Mouse (Mus musculus) liver, embryonic 12.5 days (tissue): ENCODE measurements around the gene Ugcg. TPM values are rescaled to one million over a fixed set of nuclear protein-coding genes. Genes with fewer than 3 reads are reported as not detected.

Source experiments
- ATAC-seq: fragments of 200-750 bp; cut with Nextera tagmentation; 2 replicates; pipeline ENCODE4 v1.8.0; 2017; ENCODE audit warnings: moderate number of reproducible peaks, mild to moderate bottlenecking, moderate library complexity
- H3K27ac ChIP-seq: fragments of 300-500 bp; sonication (generic); 2 replicates; pipeline ENCODE4 v1.5.1; 2016; ENCODE audit warnings: mild to moderate bottlenecking
- H3K27me3 ChIP-seq: fragments of 300-500 bp; sonication (generic); replicated peaks from 2 replicates; pipeline ENCODE4 v1.6.1; 2016; ENCODE audit warnings: mild to moderate bottlenecking, moderate library complexity
- H3K36me3 ChIP-seq: fragments of 300-500 bp; sonication (generic); 2 replicates; pipeline ENCODE4 v1.6.1; 2016; ENCODE audit warnings: mild to moderate bottlenecking, moderate library complexity
- H3K4me1 ChIP-seq: fragments of 300-500 bp; sonication (generic); 2 replicates; pipeline ENCODE4 v1.6.1; 2016
- H3K4me2 ChIP-seq: fragments of 300-500 bp; sonication (generic); 2 replicates; pipeline ENCODE4 v1.6.1; 2016; ENCODE audit warnings: mild to moderate bottlenecking, moderate library complexity
- H3K4me3 ChIP-seq: fragments of 300-500 bp; sonication (generic); 2 replicates; pipeline ENCODE4 v1.5.1; 2016; ENCODE audit warnings: mild to moderate bottlenecking, moderate library complexity
- H3K9ac ChIP-seq: fragments of 300-500 bp; sonication (generic); 2 replicates; pipeline ENCODE4 v1.6.1; 2016; ENCODE audit warnings: mild to moderate bottlenecking, moderate library complexity
- H3K9me3 ChIP-seq: fragments of 300-500 bp; sonication (generic); replicated peaks from 2 replicates; pipeline ENCODE4 v1.6.1; 2016; ENCODE audit warnings: mild to moderate bottlenecking, moderate library complexity
- WGBS: fragments of 180-500 bp; shearing (Covaris S2); methylation state at CpG from one replicate; pipeline ENCODE4 v1.1.7; 2016; ENCODE audit not compliant: insufficient replicate concordance; 5-methylcytosine and 5-hydroxymethylcytosine counted together
- polyA plus RNA-seq: library from polyadenylated mRNA; unstranded; fragments of >200 nt; fragmentation: Nextera tagmentation; extraction: Ambion mirVana; gene quantifications from 2 replicates; pipeline ENCODE4 v1.2.1, GENCODE M21; 2016

The Ugcg gene
- 14.2 and 14.4 TPM in 2 replicates for polyA plus RNA-seq

GRCm38 (mm10) chr4:59188802-59189545 lies at the start of gene Ugcg:
TSS of gene Ugcg (plus strand) at chr4:59189257.
- H3K9ac ChIP-seq: peak within 1 kb of the TSS; percentile 99
- peak; percentile 87 for ATAC-seq
- peak within 1 kb of the TSS; percentile 70 for H3K4me2 ChIP-seq
- H3K9me3 ChIP-seq: no peaks in the 10 kb centered on the region
- peaks cover 72% of the 10 kb centered on the region for H3K4me1 ChIP-seq
- no peaks in the 10 kb centered on the region for H3K27me3 ChIP-seq
- H3K27ac ChIP-seq: peak within 1 kb of the TSS; percentile 98
- peak within 1 kb of the TSS; percentile 99 for H3K4me3 ChIP-seq
- under 1% methylated on average over 69 of the region's 99 CpGs for WGBS
- 0 out of 2 replicates have a peak, but pooled peaks cover 4% of the 10 kb centered on the region for H3K36me3 ChIP-seq

GRCm38 (mm10) chr4:59149043-59149442 lies 40.0 kb upstream of the Ugcg start:
- Histone ChIP-seq H3K36me3 (no peaks in the 10 kb centered on the region), H3K9ac (no peak overlapping the region), H3K27me3 (no peaks in the 10 kb centered on the region), H3K4me3 (no peak overlapping the region), H3K9me3 (no peaks in the 10 kb centered on the region), H3K27ac (no peak overlapping the region), H3K4me2 (no peak overlapping the region), H3K4me1 (peaks cover 25% of the 10 kb centered on the region)
- 50% methylated on average over 5 of the region's 5 CpGs for WGBS
- no peak for ATAC-seq

GRCm38 (mm10) chr4:59150907-59151306 lies 38.1 kb upstream of the Ugcg start:
- no peaks in the 10 kb centered on the region for H3K9me3 ChIP-seq
- H3K36me3 ChIP-seq: no peaks in the 10 kb centered on the region
- WGBS: 14% methylated on average over 5 of the region's 5 CpGs
- no peak overlapping the region for H3K4me2 ChIP-seq
- H3K27me3 ChIP-seq: no peaks in the 10 kb centered on the region
- no peak for ATAC-seq
- H3K9ac ChIP-seq: no peak overlapping the region
- no peak overlapping the region for H3K4me3 ChIP-seq
- H3K27ac ChIP-seq: no peak overlapping the region
- H3K4me1 ChIP-seq: peaks cover 33% of the 10 kb centered on the region

- Histone ChIP-seq H3K4me2 (no peak overlapping the region), H3K27me3 (no peaks in the 10 kb centered on the region), H3K9ac (no peak overlapping the region), H3K36me3 (no peaks in the 10 kb centered on the region), H3K27ac (no peak overlapping the region), H3K4me3 (no peak overlapping the region), H3K9me3 (no peaks in the 10 kb centered on the region), H3K4me1 (peaks cover 41% of the 10 kb centered on the region)
- 17% methylated on average over 1 of the region's 1 CpGs for WGBS
- no peak for ATAC-seq
Observed at GRCm38 (mm10) chr4:59151953-59152352, 37.1 kb upstream of the Ugcg start.

GRCm38 (mm10) chr4:59156897-59157592 lies 32.0 kb upstream of the Ugcg start:
- Histone ChIP-seq H3K27ac (peak overlapping the region; percentile 69), H3K4me2 (peak overlapping the region; percentile 40), H3K4me3 (no peak overlapping the region), H3K27me3 (no peaks in the 10 kb centered on the region), H3K36me3 (no peaks in the 10 kb centered on the region), H3K9me3 (no peaks in the 10 kb centered on the region), H3K9ac (no peak overlapping the region), H3K4me1 (peaks cover 61% of the 10 kb centered on the region)
- WGBS: 12% methylated on average over 7 of the region's 7 CpGs
- ATAC-seq: peak; percentile 81

- no peaks in the 10 kb centered on the region for H3K9me3 ChIP-seq
- ATAC-seq: 0 out of 2 replicates have a peak, but pooled peaks have one; percentile 16
- H3K27me3 ChIP-seq: no peaks in the 10 kb centered on the region
- no peak overlapping the region for H3K9ac ChIP-seq
- H3K4me1 ChIP-seq: peaks cover 65% of the 10 kb centered on the region
- 33% methylated on average over 2 of the region's 2 CpGs for WGBS
- no peak overlapping the region for H3K4me3 ChIP-seq
- peak overlapping the region; percentile 40 for H3K4me2 ChIP-seq
- no peaks in the 10 kb centered on the region for H3K36me3 ChIP-seq
- H3K27ac ChIP-seq: peak overlapping the region; percentile 65
Observed at GRCm38 (mm10) chr4:59157654-59158053, 31.4 kb upstream of the Ugcg start.

- H3K9ac ChIP-seq: no peak overlapping the region
- no peak overlapping the region for H3K27ac ChIP-seq
- no peak overlapping the region for H3K4me2 ChIP-seq
- H3K27me3 ChIP-seq: no peaks in the 10 kb centered on the region
- no peak overlapping the region for H3K4me3 ChIP-seq
- H3K9me3 ChIP-seq: no peaks in the 10 kb centered on the region
- H3K4me1 ChIP-seq: peaks cover 52% of the 10 kb centered on the region
- ATAC-seq: no peak
- WGBS: 67% methylated on average over 5 of the region's 5 CpGs
- H3K36me3 ChIP-seq: no peaks in the 10 kb centered on the region
Observed at GRCm38 (mm10) chr4:59160289-59160688, 28.8 kb upstream of the Ugcg start.

- WGBS: 52% methylated on average over 8 of the region's 8 CpGs
- no peaks in the 10 kb centered on the region for H3K9me3 ChIP-seq
- H3K27ac ChIP-seq: no peak overlapping the region
- no peaks in the 10 kb centered on the region for H3K36me3 ChIP-seq
- no peak overlapping the region for H3K4me2 ChIP-seq
- H3K4me3 ChIP-seq: no peak overlapping the region
- peaks cover 46% of the 10 kb centered on the region for H3K4me1 ChIP-seq
- H3K9ac ChIP-seq: no peak overlapping the region
- H3K27me3 ChIP-seq: no peaks in the 10 kb centered on the region
- no peak for ATAC-seq
Observed at GRCm38 (mm10) chr4:59160959-59161670, 27.9 kb upstream of the Ugcg start.

GRCm38 (mm10) chr4:59164034-59164433 lies 25.0 kb upstream of the Ugcg start:
- Histone ChIP-seq H3K9ac (no peak overlapping the region), H3K27me3 (no peaks in the 10 kb centered on the region), H3K27ac (no peak overlapping the region), H3K4me2 (no peak overlapping the region), H3K9me3 (no peaks in the 10 kb centered on the region), H3K4me1 (peaks cover 24% of the 10 kb centered on the region), H3K36me3 (no peaks in the 10 kb centered on the region), H3K4me3 (no peak overlapping the region)
- ATAC-seq: no peak
- WGBS: 39% methylated on average over 2 of the region's 2 CpGs

- no peak overlapping the region for H3K9ac ChIP-seq
- ATAC-seq: no peak
- no peaks in the 10 kb centered on the region for H3K27me3 ChIP-seq
- peaks cover 9% of the 10 kb centered on the region for H3K4me1 ChIP-seq
- no peak overlapping the region for H3K27ac ChIP-seq
- no peak overlapping the region for H3K4me2 ChIP-seq
- H3K36me3 ChIP-seq: no peaks in the 10 kb centered on the region
- 82% methylated on average over 2 of the region's 2 CpGs for WGBS
- no peak overlapping the region for H3K4me3 ChIP-seq
- no peaks in the 10 kb centered on the region for H3K9me3 ChIP-seq
Observed at GRCm38 (mm10) chr4:59167251-59167847, 21.7 kb upstream of the Ugcg start.

- Histone ChIP-seq H3K27ac (no peak overlapping the region), H3K9me3 (no peaks in the 10 kb centered on the region), H3K4me1 (peaks cover 27% of the 10 kb centered on the region), H3K9ac (no peak overlapping the region), H3K36me3 (no peaks in the 10 kb centered on the region), H3K4me3 (no peak overlapping the region), H3K4me2 (no peak overlapping the region), H3K27me3 (no peaks in the 10 kb centered on the region)
- WGBS: 61% methylated on average over 5 of the region's 5 CpGs
- ATAC-seq: no peak
Observed at GRCm38 (mm10) chr4:59169981-59170380, 19.1 kb upstream of the Ugcg start.
